Mouse (Mus musculus): Measurements from ENCODE around the gene Map4.
"Not testable (repeated sequence)": the region's sequence is repeated elsewhere in the genome, so short reads cannot be mapped to it uniquely, and the experiment has no call there.

Gene Map4

GRCm38 (mm10) chr9:109917931-109918330, 13.3 kb upstream of the Map4 start:
- DNase-seq (ENCODE audit: low read depth, low spot score), result no peak

- no peak for DNase-seq (ENCODE audit: low read depth, low spot score)
These were observed 2.1 kb upstream of the Map4 start for GRCm38 (mm10) chr9:109929131-109929530.

- no peak for DNase-seq (ENCODE audit: low read depth, low spot score)
These were observed 1.2 kb upstream of the Map4 start for GRCm38 (mm10) chr9:109930063-109930462.

- no peak for DNase-seq (ENCODE audit: low read depth, low spot score)
These were observed 508 bp upstream of the Map4 start for GRCm38 (mm10) chr9:109930752-109931151.

- no peak for DNase-seq (ENCODE audit: low read depth, low spot score)
These were observed 1.1 kb downstream of the Map4 start for GRCm38 (mm10) chr9:109932361-109932755.

- peak; percentile 83 for DNase-seq (ENCODE audit: low read depth, low spot score)
These were observed 1.6 kb downstream of the Map4 start for GRCm38 (mm10) chr9:109932756-109933375.

GRCm38 (mm10) chr9:109939401-109939800, 8.1 kb downstream of the Map4 start:
- DNase-seq (ENCODE audit: low read depth, low spot score), result no peak

GRCm38 (mm10) chr9:109942796-109943195, 11.5 kb downstream of the Map4 start:
- no peak for DNase-seq (ENCODE audit: low read depth, low spot score)

GRCm38 (mm10) chr9:109944712-109945111, 13.5 kb downstream of the Map4 start:
- no peak for DNase-seq (ENCODE audit: low read depth, low spot score)

GRCm38 (mm10) chr9:109948546-109948945, 17.3 kb downstream of the Map4 start:
- no peak for DNase-seq (ENCODE audit: low read depth, low spot score)

GRCm38 (mm10) chr9:109949801-109950200, 18.5 kb downstream of the Map4 start:
- DNase-seq (ENCODE audit: low read depth, low spot score), result no peak

GRCm38 (mm10) chr9:109953538-109953937, 22.3 kb downstream of the Map4 start:
- peak; percentile 24 for DNase-seq (ENCODE audit: low read depth, low spot score)

- no peak for DNase-seq (ENCODE audit: low read depth, low spot score)
These were observed 23.4 kb downstream of the Map4 start for GRCm38 (mm10) chr9:109954631-109955030.

- no peak for DNase-seq (ENCODE audit: low read depth, low spot score)
These were observed 28.3 kb downstream of the Map4 start for GRCm38 (mm10) chr9:109959456-109960150.

GRCm38 (mm10) chr9:109960593-109960992, 29.3 kb downstream of the Map4 start:
- no peak for DNase-seq (ENCODE audit: low read depth, low spot score)

GRCm38 (mm10) chr9:109964761-109965160, 33.5 kb downstream of the Map4 start:
- DNase-seq (ENCODE audit: low read depth, low spot score), result no peak

GRCm38 (mm10) chr9:109968351-109969116, 37.3 kb downstream of the Map4 start:
- DNase-seq (ENCODE audit: low read depth, low spot score), result peak; percentile 73

GRCm38 (mm10) chr9:109969181-109969580, 37.9 kb downstream of the Map4 start:
- no peak for DNase-seq (ENCODE audit: low read depth, low spot score)

- DNase-seq (ENCODE audit: low read depth, low spot score), result no peak
These were observed 38.6 kb downstream of the Map4 start for GRCm38 (mm10) chr9:109969792-109970336.

- DNase-seq (ENCODE audit: low read depth, low spot score), result not testable (repeated sequence)
These were observed 40.5 kb downstream of the Map4 start for GRCm38 (mm10) chr9:109971711-109972110.

- DNase-seq (ENCODE audit: low read depth, low spot score), result not testable (repeated sequence)
These were observed 49.0 kb downstream of the Map4 start for GRCm38 (mm10) chr9:109980223-109980622.

- DNase-seq (ENCODE audit: low read depth, low spot score), result peak; percentile 84
These were observed 54.2 kb downstream of the Map4 start for GRCm38 (mm10) chr9:109985416-109985815.

All from 3T3-L1 (cell line).